Mouse (Mus musculus) spleen, adult 2 months (tissue): ENCODE results near the gene Lin37. TPM values are rescaled to one million over a fixed set of nuclear protein-coding genes. Genes with fewer than 3 reads are reported as not detected.

Source experiments
- DNase-seq, 2 experiments: peaks; one replicate each; pipeline versions ENCODE4 v3.0.0 to v3.0.0-alpha.2; 2012 to 2021; ENCODE audit warnings: low spot score in 2 of 2, low read depth in 1 of 2
- H3K27ac ChIP-seq: fragments of 200-500 bp; 2 replicates; pipeline ENCODE4 v1.5.1; 2012; ENCODE audit warnings: low read length, inconsistent platforms; ENCODE audit not compliant: insufficient read depth
- H3K27me3 ChIP-seq: fragments of 200-500 bp; 2 replicates; pipeline ENCODE4 v1.6.1; 2012; ENCODE audit warnings: mild to moderate bottlenecking, moderate library complexity, low read length, inconsistent platforms; ENCODE audit not compliant: control insufficient read depth, insufficient read depth
- H3K36me3 ChIP-seq: fragments of 200-500 bp; 2 replicates; pipeline ENCODE4 v1.6.1; 2012; ENCODE audit warnings: mild to moderate bottlenecking, low read length, inconsistent platforms; ENCODE audit not compliant: control insufficient read depth, insufficient read depth
- H3K4me1 ChIP-seq: fragments of 200-500 bp; 2 replicates; pipeline ENCODE4 v1.6.1; 2011; ENCODE audit warnings: inconsistent platforms; ENCODE audit not compliant: control insufficient read depth, insufficient read depth, insufficient read length
- H3K4me3 ChIP-seq: fragments of 200-500 bp; 2 replicates; pipeline ENCODE4 v1.5.1; 2011; ENCODE audit warnings: mild to moderate bottlenecking, inconsistent platforms; ENCODE audit not compliant: insufficient read depth, insufficient read length; ENCODE audit errors: extremely low read depth
- CTCF ChIP-seq: fragments of 200-500 bp; IDR thresholded peaks from 2 replicates; pipeline ENCODE4 v1.5.1; 2011; ENCODE audit warnings: mild to moderate bottlenecking, inconsistent platforms; ENCODE audit not compliant: insufficient read depth, insufficient read length, insufficient replicate concordance; ENCODE audit errors: extremely low read depth
- POLR2A ChIP-seq: fragments of 200-500 bp; IDR thresholded peaks from 2 replicates; pipeline ENCODE4 v1.6.1; 2011; ENCODE audit warnings: low read depth, low read length, inconsistent platforms
- WGBS: fragments of 180-500 bp; shearing (Covaris S2); methylation state at CpG from one replicate; pipeline ENCODE4 v1.1.7; 2018; 5-methylcytosine and 5-hydroxymethylcytosine counted together
- polyA plus RNA-seq: library from polyadenylated mRNA; depleted of rRNA; stranded (reverse); fragments of >200 nt; gene quantifications from 2 replicates; pipeline ENCODE4 v1.2.3, GENCODE M21; 2012

Gene Lin37
- polyA plus RNA-seq, 1 experiment = 34.9 TPM

DNA sequence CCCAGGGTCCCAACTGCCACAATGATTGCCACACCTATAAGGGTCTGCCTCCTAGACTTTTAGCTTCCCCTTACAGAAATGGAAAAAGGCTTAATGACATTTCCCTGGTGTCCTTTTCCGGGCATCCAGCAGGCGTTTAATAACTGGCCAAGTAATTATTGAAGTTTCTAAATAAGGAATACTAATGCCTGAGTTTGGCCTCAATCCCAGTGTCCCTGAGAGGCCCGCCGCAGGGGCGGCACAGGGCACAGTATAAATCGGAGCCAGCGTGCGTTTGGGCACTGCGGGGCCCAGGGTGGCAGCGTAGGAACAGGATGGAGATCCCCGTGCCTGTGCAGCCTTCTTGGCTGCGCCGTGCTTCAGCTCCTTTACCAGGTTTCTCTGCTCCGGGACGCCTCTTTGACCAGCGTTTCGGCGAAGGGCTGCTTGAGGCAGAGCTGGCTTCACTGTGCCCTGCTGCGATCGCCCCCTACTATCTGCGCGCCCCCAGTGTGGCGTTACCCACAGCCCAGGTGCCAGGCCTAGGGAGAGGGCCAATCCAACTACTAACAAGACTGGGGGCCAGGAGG, 6.5 kb downstream of the Lin37 start:
- no peak for DNase-seq
- Histone ChIP-seq H3K27ac (peak overlapping the region; percentile 81), H3K27me3 (no peaks in the 10 kb centered on the region), H3K4me3 (peak overlapping the region; percentile 77), H3K4me1 (peaks cover 5% of the 10 kb centered on the region), H3K36me3 (peaks cover 19% of the 10 kb centered on the region)
- 6% methylated on average over 23 of the region's 23 CpGs for WGBS
- no peak for TF ChIP-seq POLR2A
- no peak for TF ChIP-seq CTCF

DNA sequence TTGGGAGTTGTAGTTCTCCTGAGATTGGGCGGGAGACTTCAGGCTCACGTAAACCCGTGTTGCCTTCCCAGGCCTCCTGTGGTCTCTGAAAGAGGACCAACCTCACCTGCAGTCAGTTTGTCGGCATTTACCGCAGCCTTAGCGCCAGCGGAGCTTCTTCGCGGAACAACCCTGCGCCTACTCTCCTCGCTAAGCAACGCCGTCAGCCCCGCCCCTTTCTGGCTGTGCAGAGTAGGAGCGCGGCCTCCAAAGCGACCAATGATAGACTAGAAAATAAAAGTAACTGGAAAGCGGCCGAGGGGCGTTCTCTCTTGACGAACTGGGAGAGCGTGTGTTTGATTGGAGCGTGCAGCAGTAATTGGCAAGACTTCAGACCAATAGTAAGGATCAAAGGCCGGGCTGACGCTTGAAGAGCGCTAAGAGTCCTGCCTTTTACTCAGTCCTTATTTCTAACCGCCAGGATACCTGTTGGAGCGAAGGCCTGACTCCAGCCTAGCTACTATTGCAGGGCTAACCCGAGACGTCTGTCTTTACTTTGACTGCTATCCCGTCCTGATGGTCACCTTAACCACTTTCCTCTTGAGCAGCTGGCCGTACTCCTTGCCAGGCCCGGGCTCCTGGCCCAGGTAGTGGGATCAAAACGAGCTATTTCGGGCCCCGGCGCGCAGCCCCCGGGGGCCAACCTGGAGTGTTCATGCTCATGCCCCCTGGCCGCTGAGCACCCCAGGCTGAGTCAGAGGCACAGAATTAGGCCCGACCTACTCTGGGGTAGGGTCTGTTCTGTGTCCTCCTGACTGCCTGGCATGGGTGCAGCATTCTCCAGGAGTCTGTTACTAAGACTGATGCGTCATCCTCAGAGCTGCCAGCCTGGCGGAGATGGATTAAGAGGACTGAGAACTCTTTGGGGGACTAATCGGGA, 7.3 kb downstream of the Lin37 start, which contains the start of the genes Hspb6 and Proser3:
Hspb6 (plus strand) TSS at position 77 of the 919 bp plus-strand sequence.
Proser3 (minus strand) TSS at position 198 of the 919 bp plus-strand sequence.
- TF ChIP-seq POLR2A = peak; percentile 54
- 0 out of 2 replicates have a peak, but pooled peaks have one; percentile 5 for TF ChIP-seq CTCF
- Histone ChIP-seq H3K36me3 (peaks cover 16% of the 10 kb centered on the region), H3K4me3 (peak within 1 kb of the TSS; percentile 87), H3K4me1 (peaks cover 5% of the 10 kb centered on the region), H3K27ac (peak within 1 kb of the TSS; percentile 99), H3K27me3 (no peaks in the 10 kb centered on the region)
- under 1% methylated on average over 44 of the region's 44 CpGs for WGBS
- peak; percentile 94 to 97 for DNase-seq

DNA sequence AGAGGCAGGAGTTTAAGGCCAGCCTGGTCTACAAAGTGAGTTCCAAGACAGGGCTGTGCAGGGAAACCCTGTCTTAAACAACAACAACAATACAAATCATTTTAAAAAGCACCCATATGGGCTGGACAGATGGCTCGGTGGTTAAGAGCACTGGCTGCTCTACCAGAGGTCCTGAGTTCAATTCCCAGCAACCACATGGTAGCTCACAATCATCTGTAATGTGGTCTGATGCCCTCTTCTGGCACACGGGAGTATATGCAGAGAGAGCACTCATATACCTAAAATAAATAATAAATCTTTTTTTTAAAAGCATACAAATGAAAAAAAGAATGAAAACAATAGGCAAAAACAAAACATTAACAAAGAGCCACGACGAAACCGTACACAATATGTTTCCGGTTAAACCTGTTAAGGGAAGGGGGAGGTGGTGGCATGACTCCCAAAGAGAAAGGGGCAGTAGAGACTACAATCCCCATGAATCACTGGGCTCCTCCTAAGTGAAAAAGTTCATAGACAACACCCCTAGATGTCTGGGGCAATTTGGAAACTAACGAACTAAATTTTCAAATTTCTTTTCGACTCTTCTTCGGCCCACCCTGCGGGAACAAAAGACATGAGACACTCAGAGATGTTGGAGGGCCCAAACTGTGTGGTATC, 8.1 kb downstream of the Lin37 start:
- 1% methylated on average over 10 of the region's 10 CpGs for WGBS
- peak in 1 of 2 experiments; percentile 30 for DNase-seq
- no peak for TF ChIP-seq POLR2A
- TF ChIP-seq CTCF = no peak
- Histone ChIP-seq H3K27ac (peak overlapping the region; percentile 99), H3K36me3 (peaks cover 10% of the 10 kb centered on the region), H3K4me1 (peaks cover 5% of the 10 kb centered on the region), H3K27me3 (no peaks in the 10 kb centered on the region), H3K4me3 (peak overlapping the region; percentile 87)

DNA sequence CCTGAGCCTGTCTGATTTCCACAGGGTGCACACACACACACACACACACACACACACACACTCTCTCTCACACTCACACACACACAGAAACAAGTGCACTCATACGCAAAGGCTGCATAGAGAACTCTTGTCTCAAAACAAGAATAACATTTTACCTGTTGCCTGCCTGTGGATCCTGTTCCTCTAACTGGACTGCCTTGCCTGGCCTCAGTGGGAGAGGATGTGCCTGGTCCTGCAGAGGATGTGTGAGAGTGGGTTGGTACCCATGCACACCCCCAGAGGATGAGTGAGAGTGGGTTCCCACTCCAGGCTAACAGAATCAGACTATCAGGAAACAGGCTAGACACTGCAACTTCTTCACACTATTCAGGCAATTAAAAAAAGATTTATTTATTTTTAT, 9.0 kb downstream of the Lin37 start:
- H3K27ac ChIP-seq = no peak overlapping the region
- WGBS = 92% methylated on average over 1 of the region's 1 CpGs
- TF ChIP-seq CTCF = no peak
- no peak for TF ChIP-seq POLR2A
- no peak overlapping the region for H3K4me3 ChIP-seq
- H3K36me3 ChIP-seq = peaks cover 5% of the 10 kb centered on the region
- H3K27me3 ChIP-seq = no peaks in the 10 kb centered on the region
- DNase-seq = no peak
- H3K4me1 ChIP-seq = peaks cover 5% of the 10 kb centered on the region

DNA sequence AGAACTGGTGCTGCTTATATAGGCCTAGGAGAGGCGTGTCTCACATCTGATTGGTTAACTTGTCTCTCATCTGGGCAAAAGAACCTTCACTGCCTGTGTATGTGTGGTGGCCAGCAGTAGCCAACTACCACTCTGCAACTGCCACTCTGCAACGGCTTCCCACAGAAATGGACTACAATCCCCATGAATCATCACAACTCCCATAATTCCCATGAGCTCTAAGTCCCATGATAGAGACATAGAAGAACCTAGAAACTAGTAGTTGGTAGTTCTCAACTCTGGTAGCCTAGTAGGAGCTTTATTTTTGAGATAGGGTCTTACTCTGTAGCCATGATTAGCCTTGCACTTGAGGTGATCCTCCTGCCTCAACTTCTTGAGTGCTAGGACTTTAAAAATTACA, 9.8 kb downstream of the Lin37 start:
- Histone ChIP-seq H3K27ac (no peak overlapping the region), H3K4me3 (no peak overlapping the region), H3K27me3 (no peaks in the 10 kb centered on the region), H3K4me1 (peaks cover 5% of the 10 kb centered on the region), H3K36me3 (no peaks in the 10 kb centered on the region)
- WGBS = 79% methylated on average over 2 of the region's 2 CpGs
- no peak for TF ChIP-seq POLR2A
- no peak for TF ChIP-seq CTCF
- no peak for DNase-seq

DNA sequence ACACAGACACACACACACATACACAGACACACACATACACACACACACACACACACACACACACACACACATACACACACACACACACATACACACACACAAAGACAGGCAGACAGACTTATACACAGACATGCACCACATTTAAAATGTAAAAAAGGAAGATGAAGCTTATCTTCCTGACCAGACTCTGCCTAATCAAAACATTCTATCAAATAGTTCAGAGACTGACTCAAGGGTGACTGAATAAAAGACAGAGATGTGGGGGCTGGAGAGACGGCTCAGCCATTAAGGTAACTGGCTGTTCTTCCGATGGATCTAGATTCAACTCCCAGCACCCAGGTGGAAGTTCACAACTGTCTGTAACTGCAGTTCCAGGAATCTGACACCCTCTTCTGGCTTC, 15.3 kb downstream of the Lin37 start:
- H3K27ac ChIP-seq = no peak overlapping the region
- no peak overlapping the region for H3K4me3 ChIP-seq
- no peaks in the 10 kb centered on the region for H3K4me1 ChIP-seq
- no peaks in the 10 kb centered on the region for H3K36me3 ChIP-seq
- TF ChIP-seq POLR2A (no peak), CTCF (no peak)
- whole genome bisulfite sequencing = 76% methylated on average over 2 of the region's 2 CpGs
- no peak for DNase-seq
- no peaks in the 10 kb centered on the region for H3K27me3 ChIP-seq
